Mouse (Mus musculus) forebrain, embryonic 15.5 days (tissue): Measurements from ENCODE around the gene Galnt17. TPM values are rescaled to one million over a fixed set of nuclear protein-coding genes. Genes with fewer than 3 reads are reported as not detected.

Experiments
- ATAC-seq: fragments of 200-750 bp; cut with Nextera tagmentation; replicated peaks from 2 replicates; pipeline ENCODE4 v1.8.0; 2017; ENCODE audit warnings: mild to moderate bottlenecking, moderate TSS enrichment, moderate library complexity
- H3K27ac ChIP-seq: fragments of 300-500 bp; sonication (generic); replicated peaks from 2 replicates; pipeline ENCODE4 v1.5.1; 2015; ENCODE audit warnings: mild to moderate bottlenecking, inconsistent platforms
- H3K27me3 ChIP-seq: fragments of 300-500 bp; sonication (generic); 2 replicates; pipeline ENCODE4 v1.6.1; 2015; ENCODE audit warnings: inconsistent platforms
- H3K36me3 ChIP-seq: fragments of 300-500 bp; sonication (generic); 2 replicates; pipeline ENCODE4 v1.6.1; 2015; ENCODE audit warnings: mild to moderate bottlenecking, inconsistent platforms
- H3K4me1 ChIP-seq: fragments of 300-500 bp; sonication (generic); 2 replicates; pipeline ENCODE4 v1.6.1; 2015; ENCODE audit warnings: inconsistent platforms
- H3K4me2 ChIP-seq: fragments of 300-500 bp; sonication (generic); replicated peaks from 2 replicates; pipeline ENCODE4 v1.6.1; 2015; ENCODE audit warnings: mild to moderate bottlenecking, inconsistent platforms
- H3K4me3 ChIP-seq: fragments of 300-500 bp; sonication (generic); 2 replicates; pipeline ENCODE4 v1.5.1; 2015; ENCODE audit warnings: mild to moderate bottlenecking, inconsistent platforms
- H3K9ac ChIP-seq: fragments of 300-500 bp; sonication (generic); replicated peaks from 2 replicates; pipeline ENCODE4 v1.6.1; 2015; ENCODE audit warnings: mild to moderate bottlenecking, inconsistent platforms
- H3K9me3 ChIP-seq: fragments of 300-500 bp; sonication (generic); 2 replicates; pipeline ENCODE4 v1.6.1; 2016; ENCODE audit warnings: inconsistent platforms
- WGBS: fragments of 180-500 bp; shearing (Covaris S2); methylation state at CpG from one replicate; pipeline ENCODE4 v1.1.7; 2015; ENCODE audit warnings: mixed read lengths; 5-methylcytosine and 5-hydroxymethylcytosine counted together
- polyA plus RNA-seq: library from polyadenylated mRNA; unstranded; fragments of >200 nt; fragmentation: Nextera tagmentation; extraction: Ambion mirVana; gene quantifications from 2 replicates; pipeline ENCODE4 v1.2.1, GENCODE M21; 2015

The Galnt17 gene
- polyA plus RNA-seq, 1 experiment from 2014 or later, result 10.0 TPM

GRCm38 (mm10) chr5:131113850-131114470 is 194.3 kb downstream of the Galnt17 start:
- no peaks in the 10 kb centered on the region for H3K27me3 ChIP-seq
- H3K4me2 ChIP-seq, result no peak overlapping the region
- 0 out of 2 replicates have a peak overlapping the region, but pooled peaks have one; percentile 11 for H3K27ac ChIP-seq
- no peaks in the 10 kb centered on the region for H3K9me3 ChIP-seq
- no peaks in the 10 kb centered on the region for H3K4me1 ChIP-seq
- 40% methylated on average over 5 of the region's 5 CpGs for WGBS
- no peaks in the 10 kb centered on the region for H3K36me3 ChIP-seq
- no peak overlapping the region for H3K4me3 ChIP-seq
- no peak overlapping the region for H3K9ac ChIP-seq
- no peak for ATAC-seq

- no peak overlapping the region for H3K4me2 ChIP-seq
- H3K4me3 ChIP-seq, result no peak overlapping the region
- no peaks in the 10 kb centered on the region for H3K4me1 ChIP-seq
- no peak overlapping the region for H3K9ac ChIP-seq
- ATAC-seq, result no peak
- no peaks in the 10 kb centered on the region for H3K36me3 ChIP-seq
- H3K27me3 ChIP-seq, result no peaks in the 10 kb centered on the region
- H3K9me3 ChIP-seq, result 0 out of 2 replicates have a peak, but pooled peaks cover 5% of the 10 kb centered on the region
- 90% methylated on average over 1 of the region's 1 CpGs for WGBS
- H3K27ac ChIP-seq, result no peak overlapping the region
Observed at GRCm38 (mm10) chr5:131107188-131107587, 201.1 kb downstream of the Galnt17 start.

GRCm38 (mm10) chr5:131096824-131097223 is 211.5 kb downstream of the Galnt17 start:
- Histone ChIP-seq H3K27ac (no peak overlapping the region), H3K4me1 (peaks cover 8% of the 10 kb centered on the region), H3K27me3 (no peaks in the 10 kb centered on the region), H3K36me3 (no peaks in the 10 kb centered on the region), H3K4me2 (no peak overlapping the region), H3K4me3 (no peak overlapping the region), H3K9ac (no peak overlapping the region), H3K9me3 (no peaks in the 10 kb centered on the region)
- no peak for ATAC-seq
- 93% methylated on average over 4 of the region's 4 CpGs for whole genome bisulfite sequencing

- no peak for ATAC-seq
- WGBS, result 92% methylated on average over 1 of the region's 1 CpGs
- no peaks in the 10 kb centered on the region for H3K27me3 ChIP-seq
Observed at GRCm38 (mm10) chr5:131095635-131096034, 212.7 kb downstream of the Galnt17 start.

GRCm38 (mm10) chr5:131094771-131095170 is 213.5 kb downstream of the Galnt17 start:
- H3K9me3 ChIP-seq, result no peaks in the 10 kb centered on the region
- H3K27me3 ChIP-seq, result no peaks in the 10 kb centered on the region
- H3K4me1 ChIP-seq, result peaks cover 11% of the 10 kb centered on the region
- 35% methylated on average over 1 of the region's 1 CpGs for WGBS
- peak overlapping the region; percentile 45; the same call in 1 of the 2 replicates for H3K27ac ChIP-seq
- no peak for ATAC-seq
- H3K9ac ChIP-seq, result no peak overlapping the region
- no peak overlapping the region for H3K4me2 ChIP-seq
- no peak overlapping the region for H3K4me3 ChIP-seq
- no peaks in the 10 kb centered on the region for H3K36me3 ChIP-seq

More at GRCm38 (mm10) chr5:131095635-131096034, 212.7 kb downstream of the Galnt17 start:
- no peak overlapping the region for H3K27ac ChIP-seq
- H3K9ac ChIP-seq, result no peak overlapping the region
- no peak overlapping the region for H3K4me3 ChIP-seq
- H3K9me3 ChIP-seq, result no peaks in the 10 kb centered on the region
- H3K4me2 ChIP-seq, result no peak overlapping the region
- peaks cover 8% of the 10 kb centered on the region for H3K4me1 ChIP-seq
- H3K36me3 ChIP-seq, result no peaks in the 10 kb centered on the region

GRCm38 (mm10) chr5:131094138-131094537 is 214.2 kb downstream of the Galnt17 start:
- Histone ChIP-seq H3K9me3 (no peaks in the 10 kb centered on the region), H3K27ac (peak overlapping the region; percentile 45; the same call in 1 of the 2 replicates), H3K4me2 (no peak overlapping the region), H3K4me1 (peaks cover 14% of the 10 kb centered on the region), H3K36me3 (no peaks in the 10 kb centered on the region), H3K27me3 (no peaks in the 10 kb centered on the region), H3K9ac (no peak overlapping the region), H3K4me3 (no peak overlapping the region)
- ATAC-seq, result peak; percentile 41
- WGBS, result 15% methylated on average over 6 of the region's 6 CpGs

GRCm38 (mm10) chr5:131089876-131090275 is 218.4 kb downstream of the Galnt17 start:
- 54% methylated on average over 8 of the region's 8 CpGs for WGBS
- 0 out of 2 replicates have a peak, but pooled peaks have one; percentile 38 for ATAC-seq
- Histone ChIP-seq H3K36me3 (no peaks in the 10 kb centered on the region), H3K4me2 (no peak overlapping the region), H3K4me3 (no peak overlapping the region), H3K27me3 (no peaks in the 10 kb centered on the region), H3K4me1 (peaks cover 18% of the 10 kb centered on the region), H3K27ac (no peak overlapping the region), H3K9ac (no peak overlapping the region), H3K9me3 (no peaks in the 10 kb centered on the region)

- Histone ChIP-seq H3K4me3 (no peak overlapping the region), H3K36me3 (no peaks in the 10 kb centered on the region), H3K4me2 (no peak overlapping the region), H3K9ac (no peak overlapping the region), H3K27me3 (no peaks in the 10 kb centered on the region), H3K4me1 (peaks cover 13% of the 10 kb centered on the region), H3K9me3 (no peaks in the 10 kb centered on the region), H3K27ac (no peak overlapping the region)
- WGBS, result 52% methylated on average over 11 of the region's 11 CpGs
- ATAC-seq, result no peak
Observed at GRCm38 (mm10) chr5:131088866-131089265, 219.4 kb downstream of the Galnt17 start.

- H3K9ac ChIP-seq, result no peak overlapping the region
Observed at GRCm38 (mm10) chr5:131083072-131083657, 225.1 kb downstream of the Galnt17 start.

GRCm38 (mm10) chr5:131077682-131078081 is 230.6 kb downstream of the Galnt17 start:
- WGBS, result 36% methylated on average over 1 of the region's 1 CpGs

More at GRCm38 (mm10) chr5:131083072-131083657, 225.1 kb downstream of the Galnt17 start:
- ATAC-seq, result peak; percentile 60
- Histone ChIP-seq H3K27me3 (no peaks in the 10 kb centered on the region), H3K27ac (peak overlapping the region; percentile 79), H3K9me3 (no peaks in the 10 kb centered on the region), H3K36me3 (no peaks in the 10 kb centered on the region), H3K4me3 (no peak overlapping the region), H3K4me1 (peaks cover 12% of the 10 kb centered on the region), H3K4me2 (peak overlapping the region; percentile 15; the same call in 1 of the 2 replicates)
- WGBS, result 32% methylated on average over 14 of the region's 14 CpGs

GRCm38 (mm10) chr5:131075795-131076194 is 232.5 kb downstream of the Galnt17 start:
- ATAC-seq, result no peak
- H3K4me2 ChIP-seq, result no peak overlapping the region
- H3K27me3 ChIP-seq, result no peaks in the 10 kb centered on the region
- no peaks in the 10 kb centered on the region for H3K9me3 ChIP-seq
- no peak overlapping the region for H3K9ac ChIP-seq
- no peak overlapping the region for H3K4me3 ChIP-seq
- H3K27ac ChIP-seq, result no peak overlapping the region
- no peaks in the 10 kb centered on the region for H3K4me1 ChIP-seq
- WGBS, result 97% methylated on average over 7 of the region's 7 CpGs
- no peaks in the 10 kb centered on the region for H3K36me3 ChIP-seq

More at GRCm38 (mm10) chr5:131077682-131078081, 230.6 kb downstream of the Galnt17 start:
- Histone ChIP-seq H3K4me3 (no peak overlapping the region), H3K9ac (no peak overlapping the region), H3K27me3 (no peaks in the 10 kb centered on the region), H3K9me3 (no peaks in the 10 kb centered on the region), H3K4me1 (peaks cover 4% of the 10 kb centered on the region; the same call in 1 of the 2 replicates), H3K4me2 (no peak overlapping the region), H3K27ac (no peak overlapping the region), H3K36me3 (no peaks in the 10 kb centered on the region)
- ATAC-seq, result no peak

- no peak overlapping the region for H3K27ac ChIP-seq
- ATAC-seq, result no peak
Observed at GRCm38 (mm10) chr5:131074295-131074694, 234.0 kb downstream of the Galnt17 start.

More at GRCm38 (mm10) chr5:131074295-131074694, 234.0 kb downstream of the Galnt17 start:
- 47% methylated on average over 4 of the region's 4 CpGs for WGBS
- Histone ChIP-seq H3K4me3 (no peak overlapping the region), H3K27me3 (no peaks in the 10 kb centered on the region), H3K36me3 (no peaks in the 10 kb centered on the region), H3K9ac (no peak overlapping the region), H3K4me2 (no peak overlapping the region), H3K4me1 (no peaks in the 10 kb centered on the region), H3K9me3 (no peaks in the 10 kb centered on the region)
